Mouse (Mus musculus): ENCODE results near the gene Ramp1.

- TF ChIP-seq CTCF (conservative IDR thresholded peaks at IDR 0.05; ENCODE audit: insufficient read depth, insufficient read length, low read depth, low read length) (no peak), POLR2A (IDR thresholded peaks at IDR 0.05; ENCODE audit: low read depth, low read length) (no peak)
These were observed 47.9 kb downstream of the Ramp1 start for GRCm38 (mm10) chr1:91227381-91228054.
